Comparison of ENCODE assay signal across 8 mouse cellular contexts in the genomic region with DNA sequence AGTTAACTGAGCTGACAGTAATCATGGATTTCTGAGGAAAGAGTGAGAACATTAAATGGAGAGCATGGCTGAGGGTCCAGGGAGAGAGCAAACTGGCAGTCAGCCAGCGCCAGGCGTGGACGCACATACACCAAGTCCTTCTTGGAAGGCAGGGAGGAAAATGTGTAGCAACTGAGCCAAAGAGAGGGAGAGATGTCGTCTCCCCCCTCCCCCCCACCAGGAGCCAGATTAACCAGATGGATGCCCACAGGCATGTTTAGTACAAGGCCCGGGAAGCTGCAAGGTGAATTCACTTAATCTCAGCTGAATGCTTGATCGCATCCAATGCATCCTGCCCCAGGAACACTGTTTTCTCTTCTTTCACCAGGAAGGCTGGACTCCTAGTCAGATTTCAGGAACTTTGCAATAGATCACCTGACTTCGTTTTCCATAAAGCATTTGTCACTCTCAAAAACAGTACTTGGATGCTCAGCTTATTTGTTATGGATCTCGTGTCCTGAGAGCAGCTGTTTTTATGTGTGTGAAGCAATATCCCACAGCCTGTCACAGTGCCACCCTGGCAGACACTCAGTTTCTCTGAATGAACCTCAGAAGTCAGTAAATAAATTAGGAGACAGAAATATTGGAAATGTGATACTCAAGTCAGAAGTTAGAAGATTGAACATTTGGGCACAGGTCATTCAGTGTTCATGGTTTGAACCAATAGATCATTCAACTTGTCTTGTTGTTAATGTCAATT.
DNase-seq lines count a peak whose midpoint lies in the region; ATAC-seq and TF ChIP-seq lines count a peak whose summit lies in the region.
"Had no signal": no experiment of that assay in that cellular context is flagged by ENCODE, and none has a peak within 500 bp of the region (broad histone marks: within the 10 kb centered on the region; RNA-seq: fewer than 3 reads in every experiment).

No protein-coding gene starts in this region.

- no peak for TF ChIP-seq CTCF in heart, adult 2 months (IDR thresholded peaks at IDR 0.05)
- TF ChIP-seq CTCF in Patski (IDR thresholded peaks at IDR 0.05): no peak
- TF ChIP-seq CTCF in layer of hippocampus, adult 2 months (conservative IDR thresholded peaks at IDR 0.05): no peak

- no peak overlapping the region for H3K9ac ChIP-seq in heart, adult 2 months (ENCODE audit: low read depth, low read length)

- H3K27ac ChIP-seq in heart, adult 2 months: no peak overlapping the region
- H3K27ac ChIP-seq in layer of hippocampus, adult 2 months: no peak overlapping the region

- in situ Hi-C loops in Patski (cut with MboI; ENCODE audit: low pct_unique_long_range_greater_than_20kb): no loop called here

- no peaks in the 10 kb centered on the region for H3K27me3 ChIP-seq in heart, adult 2 months (ENCODE audit: control insufficient read depth, insufficient read depth, low read length)
- no peaks in the 10 kb centered on the region for H3K27me3 ChIP-seq in Patski

- intact Hi-C loops in heart, adult 2 months (cut with DNase I): no loop called here

- no peaks in the 10 kb centered on the region for H3K36me3 ChIP-seq in heart, adult 2 months (ENCODE audit: control insufficient read depth, insufficient read depth, low read length)

- CTCF ChIA-PET in Patski (lab: Charles Lee): no interaction called here

- 63% methylated on average over 8 of the region's 8 CpGs for WGBS in heart, adult 2 months

- DNase-seq in heart, postnatal 4 days: peak; percentile 16
- no peak for DNase-seq in heart, adult 2 months
- peak; percentile 47 for DNase-seq in Patski (ENCODE audit: low read depth, low spot score)
- DNase-seq in adrenal gland, postnatal 36 days: peak; percentile 31
- peak; percentile 54 to 60 for DNase-seq in kidney, postnatal 36 days
- no peak for DNase-seq in c-Kit-positive CD71-positive TER-119-positive erythroid progenitor cells, embryonic 14.5 days (ENCODE audit: low spot score)
- no peak for DNase-seq in layer of hippocampus, adult 2 months (ENCODE audit: low spot score in 2 of 2)
- DNase-seq: cerebellum, adult 9-10 months had no signal

- no peak for TF ChIP-seq POLR2A in heart, adult 2 months (IDR thresholded peaks at IDR 0.05; ENCODE audit: insufficient read depth, low read depth, low read length)

- H3K4me3 ChIP-seq in heart, adult 2 months: no peak overlapping the region
- no peak overlapping the region for H3K4me3 ChIP-seq in layer of hippocampus, adult 2 months

- peak; percentile 83 for ATAC-seq in Patski

- POLR2A ChIA-PET in Patski (lab: Charles Lee): interaction anchor here (0.7 kb wide), 1 partner anchor 15 kb away, joined by 3 read pairs; no protein-coding TSS in a partner anchor

- TF ChIP-seq EP300 in heart, adult 2 months (IDR thresholded peaks at IDR 0.05; ENCODE audit: insufficient read depth, low read depth, low read length): no peak

- no peaks in the 10 kb centered on the region; the same call in 1 of the 2 replicates for H3K4me1 ChIP-seq in heart, adult 2 months (ENCODE audit: control insufficient read depth, insufficient read depth, low read length)

- no peaks in the 10 kb centered on the region for H3K79me2 ChIP-seq in heart, adult 2 months (replicated peaks; ENCODE audit: control insufficient read depth, insufficient read depth, low read length)

Comparison
In these comparisons a context has a peak if more than half of its experiments do, and no peak if none do; other contexts are left out.
1. DNase-seq: peak in heart, postnatal 4 days (single experiment), Patski (single experiment), adrenal gland, postnatal 36 days (2 of 2) and kidney, postnatal 36 days (2 of 2); none in heart, adult 2 months (0 of 2), c-Kit-positive CD71-positive TER-119-positive erythroid progenitor cells, embryonic 14.5 days (single experiment) and layer of hippocampus, adult 2 months (0 of 2).